Comparison of ENCODE assay signal across 11 mouse cellular contexts in genomic region chr3:89898870-89899510, GRCm38 (mm10). TPM values are rescaled to one million over a fixed set of nuclear protein-coding genes. Genes with fewer than 3 reads are reported as not detected.
A peak's percentile ranks its signal among the peaks of the same experiment; 100 is the strongest.
DNase-seq lines count a peak whose midpoint lies in the region; TF ChIP-seq lines count a peak whose summit lies in the region.
"Had no signal": no experiment of that assay in that cellular context is flagged by ENCODE, and none has a peak within 500 bp of the region (broad histone marks: within the 10 kb centered on the region; RNA-seq: fewer than 3 reads in every experiment).

No protein-coding gene starts in this region.

- H3K27ac ChIP-seq in heart, embryonic 10.5 days: no peak overlapping the region
- peak overlapping the region; percentile 30 for H3K27ac ChIP-seq in embryonic fibroblast, embryonic 13.5 days (ENCODE audit: insufficient read depth, low read length)
- H3K27ac ChIP-seq: limb, embryonic 12.5 days had no signal

- peaks cover 29% of the 10 kb centered on the region; the same call in 1 of the 2 replicates for H3K27me3 ChIP-seq in heart, embryonic 10.5 days (ENCODE audit: insufficient read depth, poor library complexity, severe bottlenecking)
- H3K27me3 ChIP-seq: limb, embryonic 12.5 days had no signal

- H3K9me3 ChIP-seq in heart, embryonic 10.5 days: no peaks in the 10 kb centered on the region
- H3K9me3 ChIP-seq: limb, embryonic 12.5 days had no signal

- no peaks in the 10 kb centered on the region for H3K36me3 ChIP-seq in heart, embryonic 10.5 days
- H3K36me3 ChIP-seq: limb, embryonic 12.5 days had no signal

- H3K4me3 ChIP-seq in heart, embryonic 10.5 days: no peak overlapping the region
- no peak overlapping the region for H3K4me3 ChIP-seq in embryonic fibroblast, embryonic 13.5 days (ENCODE audit: insufficient read depth, low read length)
- H3K4me3 ChIP-seq: limb, embryonic 12.5 days had no signal

- peak; percentile 62 to 72 for DNase-seq in heart, adult 18-20 months
- DNase-seq in heart, embryonic 10.5 days (ENCODE audit: low spot score): no peak
- DNase-seq in kidney, adult 8-10 months: peak; percentile 10 to 38
- peak; percentile 74 for DNase-seq in lung, postnatal 10 days
- no peak for DNase-seq in frontal cortex, postnatal 14 days (ENCODE audit: low spot score in 2 of 2)
- no peak for DNase-seq in spleen, postnatal 10 days (ENCODE audit: low spot score in 2 of 2)
- no peak for DNase-seq in frontal cortex, postnatal 36 days (ENCODE audit: low spot score in 2 of 2)
- DNase-seq: gastrocnemius, postnatal 25 days; thymus, adult 18-20 months had no signal

- H3K4me1 ChIP-seq in heart, embryonic 10.5 days: peaks cover 27% of the 10 kb centered on the region
- peaks cover 25% of the 10 kb centered on the region for H3K4me1 ChIP-seq in embryonic fibroblast, embryonic 13.5 days (ENCODE audit: control insufficient read depth, insufficient read depth, low read length)

- TF ChIP-seq POLR2A in embryonic fibroblast, embryonic 13.5 days (IDR thresholded peaks at IDR 0.05; ENCODE audit: low read depth, low read length): no peak

- WGBS in heart, embryonic 10.5 days: 58% methylated on average over 5 of the region's 5 CpGs

- no peak for TF ChIP-seq CTCF in embryonic fibroblast, embryonic 13.5 days (IDR thresholded peaks at IDR 0.05; ENCODE audit: borderline replicate concordance, insufficient read depth, low read length)

RNA-seq across cellular contexts. Expression of gene Il6ra, which starts 14.0 kb away (rescaled TPM):
- 1 to 10 TPM; 4.2 to 5.6 TPM for total RNA-seq in heart, adult 18-20 months (2021)
- 0.28 and 0.48 TPM in 2 replicates for polyA plus RNA-seq in heart, embryonic 10.5 days (2016; fragmentation: Nextera tagmentation; extraction: Ambion mirVana)
- 1.9 and 2.3 TPM in 2 replicates for polyA plus RNA-seq in embryonic fibroblast, embryonic 13.5 days (2011; ENCODE audit: insufficient read length, low read depth, missing spikeins)

Comparison
In these comparisons a context has a peak if more than half of its experiments do, and no peak if none do; other contexts are left out.
1. DNase-seq: peak in heart, adult 18-20 months (2 of 2), kidney, adult 8-10 months (2 of 2) and lung, postnatal 10 days (single experiment); none in heart, embryonic 10.5 days (single experiment), frontal cortex, postnatal 14 days (0 of 2), spleen, postnatal 10 days (0 of 2) and frontal cortex, postnatal 36 days (0 of 2).